Mouse (Mus musculus): ENCODE measurements at regions not wholly inside any gene's neighbourhood (a gene's known extent, or its start where the extent isn't known, plus 50 kb on each side); places are given as distances from the start of the nearest gene placed in this dataset. TPM values are rescaled to one million over a fixed set of nuclear protein-coding genes. Genes with fewer than 3 reads are reported as not detected.

DNA sequence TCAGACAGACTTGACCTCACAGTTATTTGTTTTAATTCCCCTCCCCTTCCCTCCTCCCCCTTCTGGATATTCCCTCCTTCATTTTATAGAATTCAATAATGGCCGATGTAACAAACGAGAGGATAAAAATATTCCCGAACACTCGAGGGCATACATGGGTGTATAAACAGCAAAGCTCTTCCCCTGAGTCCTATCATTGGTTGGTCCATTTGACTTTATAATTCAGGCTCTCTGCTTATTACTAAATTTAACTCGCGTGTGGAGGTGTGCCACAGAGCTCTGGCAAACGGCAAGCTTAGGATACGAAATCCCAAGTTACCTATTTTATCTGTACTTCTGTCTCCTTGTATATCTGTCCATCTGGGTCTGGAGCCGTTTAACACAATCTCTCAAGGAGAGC, 82.1 kb upstream of the Zfp64 start:
- DNase-seq (ENCODE audit: low spot score) = no peak

DNA sequence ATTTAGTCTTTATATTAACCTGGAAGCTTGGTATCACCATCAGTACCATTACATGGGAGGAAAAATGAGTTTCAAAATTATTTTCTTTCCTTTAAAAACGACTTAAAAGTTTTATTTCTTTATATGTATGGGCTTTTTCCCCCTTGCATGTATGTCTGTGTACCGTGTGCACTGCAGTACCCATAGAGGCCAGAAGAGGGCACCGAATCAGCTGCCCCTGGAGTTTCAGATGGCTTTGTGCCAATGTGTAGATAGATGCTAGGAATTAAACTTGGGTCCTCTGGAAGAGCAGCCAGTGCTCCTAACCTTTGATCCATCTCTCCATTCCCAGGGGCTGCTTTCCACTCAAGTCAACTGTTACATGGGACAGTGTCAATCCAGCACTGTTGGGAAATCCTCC, 79.9 kb upstream of the Zfp64 start:
- no peak for DNase-seq (ENCODE audit: low spot score)

DNA sequence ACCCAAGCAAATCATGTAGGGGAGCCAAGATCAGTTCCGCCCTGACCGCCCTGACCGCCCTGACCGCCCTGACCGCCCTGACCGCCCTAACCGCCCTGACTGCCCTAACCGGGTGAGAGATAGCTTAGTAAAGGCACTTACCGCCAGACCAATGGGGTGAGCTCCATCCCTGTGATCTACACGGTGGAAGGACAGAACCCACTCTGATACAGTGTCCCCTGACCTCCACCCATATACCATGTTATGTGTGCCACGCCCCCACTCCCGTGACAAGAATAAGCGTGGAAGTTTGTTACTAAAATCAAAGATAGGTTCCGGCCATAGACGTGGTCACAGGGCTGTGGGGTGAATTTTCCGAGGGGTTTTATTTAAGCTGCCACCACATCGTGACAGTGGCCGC, 78.6 kb upstream of the Zfp64 start:
- DNase-seq (ENCODE audit: low spot score) = no peak

DNA sequence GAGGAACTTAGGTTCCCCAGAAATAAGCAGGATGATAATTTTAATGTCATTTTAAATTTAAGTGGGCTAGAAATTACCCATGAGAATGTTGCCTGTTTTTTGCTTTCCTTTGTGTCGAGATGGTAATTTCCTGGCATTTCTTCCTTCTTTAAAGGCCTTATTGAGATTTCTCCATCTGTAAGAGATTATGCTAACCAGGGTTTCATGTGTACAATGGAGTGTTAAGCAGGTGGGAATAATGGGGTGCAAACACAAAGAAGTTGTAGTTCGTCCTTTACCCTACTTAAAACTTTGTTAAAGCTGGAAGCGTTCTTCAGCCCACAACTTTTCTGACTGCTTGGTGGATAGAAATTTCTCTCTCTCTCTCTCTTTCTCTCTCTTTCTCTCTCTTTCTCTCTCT, 77.8 kb upstream of the Zfp64 start:
- DNase-seq (ENCODE audit: low spot score) = no peak

DNA sequence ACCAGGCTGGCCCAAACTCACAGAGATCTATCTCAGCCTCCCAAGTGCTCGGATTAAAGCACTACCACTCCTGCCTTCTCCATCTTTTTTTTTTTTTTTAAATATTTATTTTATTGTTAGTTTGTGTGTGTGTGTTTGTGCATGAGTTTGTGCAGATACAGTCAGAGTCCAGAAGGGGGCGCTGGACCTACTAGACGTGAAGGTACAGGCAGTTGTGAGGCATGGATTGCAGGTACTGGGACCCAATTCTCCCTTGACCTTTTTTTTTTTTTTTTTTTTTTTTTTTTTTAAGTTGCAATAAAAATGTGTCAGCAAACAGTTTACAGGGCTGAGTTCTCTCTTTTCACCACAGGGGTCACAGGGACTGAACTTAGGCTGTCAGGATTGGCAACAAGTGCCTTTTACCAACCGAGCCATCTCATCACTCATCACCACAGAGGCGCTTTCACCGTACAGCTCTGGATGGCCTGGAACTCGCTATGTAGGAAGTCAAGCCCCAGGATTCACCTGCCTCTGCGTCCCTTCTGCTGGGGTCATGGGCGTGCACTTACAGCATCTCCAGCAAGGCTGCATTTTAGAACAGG, 73.2 kb upstream of the Zfp64 start:
- DNase-seq (ENCODE audit: low spot score) = no peak

DNA sequence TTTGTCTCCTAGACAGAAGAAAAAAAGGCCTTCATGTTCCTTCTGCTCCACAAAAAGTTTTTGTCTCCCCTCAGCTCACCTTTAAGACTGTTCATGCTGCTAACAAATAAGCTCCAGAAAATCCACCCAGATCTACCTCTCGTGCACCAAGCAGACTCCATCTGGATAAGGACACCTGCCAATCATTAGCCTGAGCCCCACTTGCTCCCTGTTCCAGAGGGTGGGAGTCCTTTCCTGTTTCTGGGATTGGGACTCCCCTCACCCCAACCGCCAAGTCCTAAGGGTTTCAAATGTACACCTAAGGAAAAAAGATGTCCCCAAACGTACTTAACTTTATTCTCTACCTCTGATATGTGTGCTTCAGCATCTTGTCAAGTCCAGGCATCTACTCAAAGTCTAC, 63.6 kb upstream of the Zfp64 start:
- DNase-seq (ENCODE audit: low spot score) = no peak

DNA sequence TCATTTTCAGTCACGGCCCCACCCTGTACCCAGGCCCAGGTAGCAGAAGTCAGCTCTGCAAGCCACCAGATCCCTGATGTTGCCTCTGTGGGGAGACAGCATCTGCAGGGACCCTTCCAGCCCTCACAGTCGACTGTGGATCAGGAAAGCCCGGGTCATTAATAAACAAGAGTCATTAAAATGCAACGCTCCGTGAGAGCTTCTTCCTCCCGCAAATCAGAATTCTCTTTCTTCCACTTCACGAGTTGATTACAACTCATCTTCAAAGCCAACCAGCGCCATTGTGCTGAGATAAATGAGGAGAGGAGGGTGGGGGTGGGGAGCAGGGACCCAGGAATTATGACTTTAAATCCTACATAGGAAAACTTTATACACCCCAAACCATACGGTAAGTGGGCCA, 54.9 kb upstream of the Zfp64 start:
- DNase-seq (ENCODE audit: low spot score) = no peak

DNA sequence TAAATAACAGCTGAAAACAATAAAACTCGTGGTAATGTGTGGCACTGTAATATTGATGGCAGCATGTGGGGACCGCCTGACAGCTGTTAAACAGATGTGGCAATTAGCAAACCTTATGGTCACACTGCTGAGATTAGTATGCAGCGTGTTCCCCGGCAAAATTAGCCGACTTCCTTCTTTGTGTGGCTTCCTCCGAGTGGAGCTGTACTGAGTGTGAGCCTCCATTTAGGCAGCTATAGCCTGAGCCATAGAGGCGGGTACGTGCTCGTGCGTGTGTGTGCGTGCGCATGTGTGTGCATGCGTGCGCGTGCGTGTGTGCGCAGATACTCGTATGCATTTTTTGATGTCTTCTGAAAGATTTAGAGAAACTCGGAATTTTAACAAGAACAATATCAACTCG, 53.4 kb upstream of the Zfp64 start:
- DNase-seq (ENCODE audit: low spot score) = peak; percentile 42

DNA sequence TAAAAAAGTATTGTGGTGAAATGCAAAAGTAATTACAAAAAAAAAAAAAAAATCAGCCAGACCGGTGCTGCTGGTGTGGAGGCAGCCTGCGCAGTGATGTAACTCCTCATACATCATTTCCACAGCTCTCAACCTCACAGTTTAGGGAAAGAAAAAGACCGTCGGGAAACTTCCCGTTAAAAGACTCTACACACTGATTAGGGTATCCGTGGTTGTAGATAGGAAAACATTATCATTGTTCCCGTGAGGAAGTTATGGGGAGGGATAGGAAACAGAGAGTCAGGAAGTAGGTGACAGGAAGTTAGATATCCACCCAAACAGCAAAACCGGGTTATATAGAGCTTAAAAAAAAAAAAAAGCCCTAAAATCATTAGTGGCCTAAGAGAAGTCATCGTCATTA, 52.9 kb upstream of the Zfp64 start:
- peak; percentile 44 for DNase-seq (ENCODE audit: low spot score)

DNA sequence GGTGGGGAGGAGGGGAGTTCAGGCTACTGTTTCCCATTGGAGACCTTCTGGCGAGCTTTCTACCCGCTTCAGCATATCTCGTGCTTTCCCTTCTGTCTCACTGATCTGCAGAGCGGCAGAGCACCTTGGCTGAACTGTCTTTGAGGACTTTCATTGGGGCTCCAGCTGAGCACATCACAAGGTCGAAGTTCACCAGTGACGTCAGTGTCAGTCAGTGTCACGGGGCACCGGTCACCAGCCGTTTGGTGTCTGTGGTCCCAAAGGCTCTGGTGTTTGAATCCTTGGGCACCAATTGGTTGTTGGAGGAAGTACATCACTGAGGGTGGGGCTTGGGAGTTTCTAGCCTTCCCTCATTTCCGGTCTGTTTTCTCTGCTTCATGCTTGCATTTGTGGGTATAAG, 51.2 kb upstream of the Zfp64 start:
- no peak for DNase-seq (ENCODE audit: low spot score)

DNA sequence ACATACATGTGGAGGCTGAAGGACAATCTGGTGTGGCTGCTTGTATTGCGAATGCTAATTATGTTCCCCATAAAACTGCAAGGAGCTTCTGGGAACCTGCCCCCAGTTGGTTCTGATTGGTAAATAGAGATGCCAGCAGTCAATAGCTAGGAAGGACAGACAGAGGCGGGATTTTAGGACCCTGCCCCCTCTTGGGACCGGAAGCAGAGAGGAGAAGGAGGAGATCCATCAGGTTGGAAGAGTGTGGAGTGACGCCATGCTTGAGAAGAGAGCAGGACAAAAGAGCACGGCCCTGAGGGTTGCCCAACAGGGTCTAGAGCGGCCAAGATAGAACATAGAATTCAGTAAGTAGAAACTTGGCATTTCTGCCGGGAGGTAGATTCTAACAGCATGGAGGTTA, 50.4 kb upstream of the Zfp64 start:
- DNase-seq (ENCODE audit: low spot score) = no peak

Small RNA genes in the stretch of these regions (microRNA-seq; reads per million reads assigned to microRNA genes)
- not detected for gene Gm26469
